Mouse (Mus musculus): ENCODE data around the gene Car10.

Car10 gene

GRCm38 (mm10) chr11:93097941-93098828, at the start of gene Car10:
Gene Car10, plus strand, starts transcription at chr11:93098028.
- DNase-seq (ENCODE audit: low spot score in 2 of 2): peak; percentile 5 to 48

GRCm38 (mm10) chr11:93065021-93065420, 32.8 kb upstream of the Car10 start:
- DNase-seq (ENCODE audit: low spot score in 2 of 2): no peak

DNA sequence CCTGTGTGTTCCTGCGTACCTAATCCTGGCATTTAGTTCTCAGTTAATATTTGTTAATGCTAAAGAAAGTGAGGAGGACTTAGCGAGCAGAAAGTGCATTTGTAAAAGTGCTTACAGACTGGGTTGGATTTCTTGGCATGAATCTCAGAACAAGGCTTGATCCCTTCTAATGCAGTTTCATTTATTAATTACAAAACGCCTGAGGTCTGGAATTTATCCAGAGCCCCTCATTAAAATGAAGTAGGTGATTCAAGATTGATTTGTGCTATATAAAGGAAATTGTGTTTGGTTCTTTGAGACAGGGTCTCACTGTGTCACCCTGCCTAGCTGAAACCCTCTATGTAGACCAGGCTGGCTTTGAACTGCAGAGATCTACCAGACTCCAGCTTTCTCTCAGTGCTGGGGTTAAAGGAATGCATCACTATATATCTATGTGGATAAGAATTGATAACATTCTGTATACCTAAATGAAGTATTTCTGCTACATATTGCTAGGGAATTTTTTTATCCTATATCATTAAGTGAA, 32.1 kb upstream of the Car10 start:
- no peak for DNase-seq (ENCODE audit: low spot score in 2 of 2)

DNA sequence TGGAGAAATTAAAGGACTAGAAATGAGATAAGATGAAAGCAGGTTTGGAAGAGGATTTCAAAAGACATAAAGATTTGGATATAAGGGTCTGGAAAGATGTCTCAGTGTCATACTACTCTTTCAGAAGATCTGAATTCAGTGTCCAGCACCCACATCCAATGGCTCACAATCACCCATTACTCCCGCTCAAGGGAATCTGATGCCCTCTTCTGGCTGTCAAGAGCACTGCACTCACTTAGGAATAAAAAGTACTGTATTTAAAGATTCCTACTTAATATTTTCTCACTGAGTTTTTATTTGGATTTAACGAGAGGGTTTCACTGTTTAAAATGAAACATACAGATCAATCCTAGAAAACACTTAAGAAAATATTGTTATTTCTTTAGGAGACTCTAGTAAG, 2.2 kb upstream of the Car10 start:
- DNase-seq (ENCODE audit: low spot score in 2 of 2): no peak

DNA sequence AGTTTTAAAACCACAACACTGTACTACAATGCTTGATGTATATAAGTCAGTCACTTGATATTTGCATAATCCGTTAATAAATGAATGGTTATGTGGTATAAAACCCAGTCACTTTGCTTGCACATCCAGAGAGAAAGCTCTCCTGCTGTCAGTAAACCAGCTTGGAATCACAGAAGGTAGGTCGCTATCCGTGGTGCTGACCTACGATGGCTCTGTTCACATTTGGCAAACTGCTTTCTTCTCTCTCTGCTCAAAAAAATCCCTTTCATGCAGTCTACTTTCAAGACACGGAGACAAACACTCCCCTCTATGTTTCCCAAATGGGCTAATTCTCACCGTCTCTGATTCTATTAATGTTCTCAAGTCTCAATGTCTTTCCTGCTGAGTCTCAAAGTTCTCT, 827 bp upstream of the Car10 start:
- no peak for DNase-seq (ENCODE audit: low spot score in 2 of 2)

GRCm38 (mm10) chr11:93097431-93097851, 387 bp upstream of the Car10 start:
- DNase-seq (ENCODE audit: low spot score in 2 of 2): peak; percentile 26 to 46

GRCm38 (mm10) chr11:93098933-93099381, 1.1 kb downstream of the Car10 start:
- peak in 1 of 2 experiments; percentile 54 for DNase-seq (ENCODE audit: low spot score in 2 of 2)

DNA sequence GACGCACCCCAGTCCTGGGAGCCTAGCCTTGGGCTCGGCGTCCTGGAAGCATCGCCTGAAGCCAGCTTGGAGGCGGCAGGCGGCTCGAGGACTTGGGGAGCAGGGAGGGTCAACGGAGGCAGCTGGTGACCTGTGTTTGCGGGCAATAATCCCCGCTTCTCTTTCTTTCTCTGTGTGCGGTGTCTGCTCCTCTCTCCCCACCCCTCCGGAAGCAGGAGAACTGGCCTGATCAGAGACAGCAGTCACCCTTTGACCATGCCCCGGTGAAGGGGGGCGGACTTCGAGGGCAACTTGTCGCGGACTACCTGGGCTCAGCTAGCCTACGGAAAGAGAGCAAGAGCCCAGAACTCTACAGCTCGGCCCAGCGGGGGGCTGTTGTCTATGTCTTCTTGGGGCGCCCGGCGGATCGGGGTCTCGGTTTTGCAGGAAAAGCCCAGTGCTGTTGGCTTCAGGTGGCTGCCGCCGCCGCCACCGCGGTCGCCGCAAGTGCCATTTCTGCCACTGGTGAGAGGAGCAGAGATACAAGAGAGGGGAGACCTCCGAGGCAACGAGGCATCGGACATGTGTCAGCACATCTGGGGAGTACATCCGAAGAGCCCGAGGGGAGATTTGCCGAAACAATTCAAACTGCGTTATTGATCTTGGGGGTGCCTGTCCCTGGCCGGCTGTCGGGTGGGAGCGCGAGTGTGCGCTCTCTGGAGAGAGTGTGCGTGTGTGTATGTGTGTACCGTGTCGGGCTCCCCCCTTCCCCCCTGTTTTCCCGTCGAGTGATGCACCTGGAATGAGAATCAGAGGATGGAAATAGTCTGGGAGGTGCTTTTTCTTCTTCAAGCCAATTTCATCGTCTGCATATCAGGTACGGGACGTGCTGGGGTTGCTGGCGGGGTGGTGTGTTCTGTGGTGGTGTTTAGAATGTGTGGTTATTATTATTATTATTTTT, 1.9 kb downstream of the Car10 start:
- peak in 1 of 2 experiments; percentile 14 for DNase-seq (ENCODE audit: low spot score in 2 of 2)

GRCm38 (mm10) chr11:93100606-93101005, 2.8 kb downstream of the Car10 start:
- DNase-seq (ENCODE audit: low spot score in 2 of 2): no peak

DNA sequence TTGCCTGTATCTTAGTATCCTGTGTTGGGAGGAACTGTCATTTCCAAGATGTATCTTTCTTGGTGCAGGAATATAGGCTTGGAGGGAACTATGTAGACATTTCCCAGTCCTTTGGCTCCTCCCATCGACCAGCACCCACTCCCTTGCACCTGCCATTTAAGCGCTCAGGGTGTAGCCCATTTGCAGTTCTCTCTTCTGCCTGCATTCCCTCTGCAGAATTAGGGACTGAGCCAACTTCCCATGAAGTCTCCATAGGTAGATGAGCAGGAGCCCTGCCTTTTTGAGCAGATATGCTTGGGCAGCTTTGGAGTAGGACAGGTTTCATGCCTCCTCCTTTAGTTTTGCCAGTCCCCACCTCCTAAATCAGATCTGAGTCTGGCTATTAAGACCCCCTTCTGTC, 3.3 kb downstream of the Car10 start:
- no peak for DNase-seq (ENCODE audit: low spot score in 2 of 2)

DNA sequence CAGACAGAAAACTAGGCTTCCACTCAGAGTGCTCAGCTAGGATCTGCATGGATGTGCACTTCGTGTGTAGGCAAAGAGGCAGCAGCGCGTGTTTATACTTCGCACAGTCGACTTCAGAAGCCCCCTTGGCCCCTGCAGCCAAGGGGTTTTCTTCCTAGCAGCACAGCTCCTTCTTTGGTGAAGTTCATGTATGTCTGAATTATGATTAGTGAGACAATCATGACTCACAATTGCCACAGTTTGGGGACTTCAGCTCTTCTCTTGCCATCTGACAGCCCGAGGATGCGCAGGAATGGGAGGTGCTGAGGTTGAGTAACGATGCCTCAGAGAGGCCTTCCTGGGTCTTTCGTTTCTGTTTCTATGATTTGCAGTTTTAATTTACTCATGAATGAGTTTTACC, 4.5 kb downstream of the Car10 start:
- DNase-seq (ENCODE audit: low spot score in 2 of 2): no peak

- DNase-seq (ENCODE audit: low spot score in 2 of 2): no peak
Observed at GRCm38 (mm10) chr11:93103101-93103815, 5.4 kb downstream of the Car10 start.

DNA sequence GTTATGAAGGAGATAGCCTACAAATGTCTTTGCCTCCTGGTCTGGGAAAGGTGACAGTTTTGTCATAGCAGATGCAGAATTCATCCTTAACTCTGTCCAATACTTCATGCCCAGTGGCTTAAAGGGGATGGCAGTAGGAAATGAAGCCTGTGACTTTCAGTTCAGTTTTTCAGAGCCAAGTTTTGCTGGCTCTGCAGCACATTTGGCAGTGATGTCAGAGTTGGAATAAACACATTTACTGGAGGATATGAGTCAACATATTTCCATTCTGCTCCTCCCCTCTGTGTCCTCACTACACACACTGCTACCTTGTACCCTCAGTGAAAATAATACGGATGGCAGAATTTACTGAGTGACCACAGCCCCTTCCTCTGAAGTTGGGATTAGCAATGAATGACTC, 11.6 kb downstream of the Car10 start:
- no peak for DNase-seq (ENCODE audit: low spot score in 2 of 2)

GRCm38 (mm10) chr11:93120766-93121415, 23.1 kb downstream of the Car10 start:
- DNase-seq (ENCODE audit: low spot score in 2 of 2): no peak

DNA sequence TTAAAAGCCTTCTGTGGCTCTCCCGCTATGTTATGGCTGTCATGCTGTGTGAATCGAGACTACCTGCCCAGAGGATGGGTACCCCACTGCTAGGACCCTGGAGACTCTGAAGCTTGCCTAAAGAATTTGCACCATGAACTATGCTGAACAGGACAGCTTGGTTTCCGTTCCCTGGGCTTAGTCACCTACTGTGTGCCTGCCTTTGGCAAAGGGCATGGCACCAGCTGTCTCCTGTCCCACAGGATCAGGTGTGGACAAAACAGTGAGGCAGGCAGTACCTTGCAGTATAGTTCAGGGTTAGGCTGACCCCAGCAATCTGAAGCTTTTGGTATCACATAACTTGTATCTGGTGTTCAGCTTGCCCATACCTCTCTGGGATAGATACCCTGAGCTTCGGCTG, 25.9 kb downstream of the Car10 start:
- DNase-seq (ENCODE audit: low spot score in 2 of 2): no peak

DNA sequence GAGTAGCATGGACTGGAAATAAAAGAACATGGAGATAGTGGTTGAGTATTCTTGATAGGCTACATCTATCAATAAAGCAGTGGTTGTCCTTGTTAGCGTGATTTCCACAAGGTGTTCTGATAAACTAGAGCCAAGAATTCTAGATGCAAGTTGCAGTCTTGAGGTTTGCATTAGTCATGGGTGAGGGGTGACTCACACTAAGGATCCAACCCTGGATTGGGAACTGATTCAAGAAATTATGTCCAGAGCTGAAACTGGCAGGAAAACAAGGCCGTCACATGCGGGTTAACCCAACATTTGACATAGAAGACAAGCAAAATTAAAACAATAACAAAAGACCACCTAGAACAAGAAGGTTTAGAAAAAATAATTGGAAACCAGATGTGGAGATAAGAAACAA, 28.6 kb downstream of the Car10 start:
- DNase-seq (ENCODE audit: low spot score in 2 of 2): no peak

DNA sequence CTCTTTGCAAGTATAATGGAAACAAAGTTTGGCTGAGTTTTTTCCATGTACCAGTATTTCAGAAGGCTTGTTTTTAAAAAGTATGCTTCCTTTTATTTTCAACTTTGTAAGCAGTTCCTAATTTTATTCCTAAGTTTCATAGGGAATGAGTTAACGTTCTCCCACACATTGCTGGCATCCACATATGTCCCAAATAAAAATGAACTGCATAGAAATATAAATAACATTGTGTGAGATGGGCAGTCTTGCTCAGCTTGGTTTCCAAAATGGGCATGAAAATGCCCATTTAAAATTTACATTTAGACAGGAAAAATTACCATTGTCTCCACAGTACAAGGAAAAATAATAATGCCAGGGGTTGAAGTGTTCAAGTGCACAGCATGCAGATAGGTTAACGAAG, 30.7 kb downstream of the Car10 start:
- DNase-seq (ENCODE audit: low spot score in 2 of 2): no peak

DNA sequence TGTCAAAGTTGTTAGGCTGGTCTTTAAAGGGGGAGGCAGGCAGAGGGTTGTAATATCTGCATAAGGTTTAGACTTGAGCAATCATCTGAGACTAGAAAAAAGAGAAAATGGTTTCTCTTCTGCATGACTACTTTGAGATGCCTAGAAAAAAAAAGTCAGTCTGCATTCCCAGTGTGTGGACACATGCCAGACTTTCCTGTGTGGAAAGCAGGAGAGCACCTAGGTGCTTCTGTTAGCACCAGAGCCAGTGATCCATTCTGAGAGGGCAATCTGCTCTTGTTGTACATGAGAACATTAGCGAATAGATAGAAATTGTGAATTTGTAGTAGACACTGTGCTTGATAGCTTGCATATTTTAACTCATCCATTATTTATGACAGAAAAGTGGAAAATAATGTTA, 40.0 kb downstream of the Car10 start:
- no peak for DNase-seq (ENCODE audit: low spot score in 2 of 2)

- no peak for DNase-seq (ENCODE audit: low spot score in 2 of 2)
Observed at GRCm38 (mm10) chr11:93141727-93142126, 43.9 kb downstream of the Car10 start.

GRCm38 (mm10) chr11:93144544-93144943, 46.7 kb downstream of the Car10 start:
- DNase-seq (ENCODE audit: low spot score in 2 of 2): peak in 1 of 2 experiments; percentile 8

DNA sequence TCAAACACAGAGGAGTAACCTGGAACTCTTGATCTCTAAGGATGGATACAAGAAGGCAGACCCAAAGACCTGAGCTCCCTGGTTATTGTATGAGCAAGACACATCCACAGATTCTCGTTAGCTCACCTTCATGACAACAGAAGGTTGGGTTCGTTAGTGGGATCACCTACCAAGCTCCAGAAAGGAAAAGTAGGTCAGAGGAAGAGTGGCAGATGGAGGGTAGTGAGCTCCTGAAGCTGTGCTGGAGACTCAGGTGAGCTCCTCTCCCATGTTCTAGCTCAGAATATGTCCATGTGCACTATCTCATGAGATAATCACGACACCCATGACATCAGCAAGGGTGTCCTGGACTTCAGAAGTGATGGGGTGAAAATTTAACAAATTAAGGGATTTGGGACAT, 57.1 kb downstream of the Car10 start:
- no peak for DNase-seq (ENCODE audit: low spot score in 2 of 2)
